Mouse (Mus musculus): ENCODE data around the gene Haghl. TPM values are rescaled to one million over a fixed set of nuclear protein-coding genes. Genes with fewer than 3 reads are reported as not detected.

The Haghl gene
- polyA plus RNA-seq, 1 experiment from 2014 or later = 76.4 TPM

DNA sequence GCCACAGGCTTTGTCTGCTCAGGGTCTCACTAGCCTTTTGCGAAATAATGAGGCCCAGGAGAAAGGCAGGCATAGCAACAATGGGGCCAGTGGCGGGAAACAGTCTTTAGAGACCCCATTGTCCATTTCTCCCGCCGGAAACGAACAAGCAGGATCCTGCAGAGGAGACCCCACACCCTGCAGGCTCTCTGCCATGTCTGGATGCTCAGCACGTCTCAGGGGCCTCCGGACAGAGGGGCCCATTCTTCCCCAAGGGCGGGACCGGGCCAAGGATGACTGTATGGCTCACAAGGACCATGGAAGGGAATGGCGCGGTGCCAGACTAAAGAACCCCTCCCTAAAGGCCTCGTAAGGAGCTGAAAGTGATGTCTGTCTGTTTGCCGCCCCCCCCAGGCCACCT, 8.7 kb upstream of the Haghl start:
- peak; percentile 91 for DNase-seq (ENCODE audit: low spot score, missing footprints)
- H3K4me3 ChIP-seq (ENCODE audit: low read depth, low read length) = peak overlapping the region; percentile 89

DNA sequence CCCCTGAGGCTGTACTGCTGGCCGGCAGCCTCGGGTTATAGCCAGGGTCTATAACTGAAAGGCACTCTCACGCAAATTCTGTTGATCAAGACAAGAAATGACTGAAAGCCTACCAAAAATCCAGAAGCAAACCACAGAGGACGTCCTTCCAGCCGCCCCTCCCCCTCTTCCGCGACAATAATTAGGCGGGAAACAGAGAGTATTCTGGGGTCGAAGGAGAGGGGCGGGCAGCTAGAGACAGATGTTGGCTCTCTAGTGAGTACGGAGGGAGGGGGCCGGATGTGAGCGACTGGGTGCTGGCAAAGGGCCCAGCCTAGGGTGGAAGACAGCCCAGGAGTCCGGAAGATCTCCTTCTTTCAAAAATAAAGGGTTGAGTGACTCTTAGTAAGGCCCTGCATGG, 7.1 kb upstream of the Haghl start, which contains the start of gene Fam173a:
Gene Fam173a, minus strand, starts transcription at position 287 of the 400 bp plus-strand sequence.
- peak within 1 kb of the TSS; percentile 87 for H3K9ac ChIP-seq (ENCODE audit: low read length)
- peak within 1 kb of the TSS; percentile 82 for H3K4me3 ChIP-seq (ENCODE audit: low read depth, low read length)
- DNase-seq (ENCODE audit: low spot score, missing footprints) (no peak), ATAC-seq (ENCODE audit: low FRiP score) (peak; percentile 16; the same call in 1 of the 2 replicates)
- peak within 1 kb of the TSS; percentile 75 for H3K27ac ChIP-seq (ENCODE audit: low read depth, low read length)
- peak within 1 kb of the TSS; percentile 98 for H3K4me2 ChIP-seq
- H3K27me3 ChIP-seq (ENCODE audit: control insufficient read depth, insufficient read depth, low read length) = no peaks in the 10 kb centered on the region
- WGBS = under 1% methylated on average over 14 of the region's 14 CpGs
- 0 out of 2 replicates have a peak, but pooled peaks cover 2% of the 10 kb centered on the region for H3K36me3 ChIP-seq (ENCODE audit: control insufficient read depth, insufficient read depth, low read length)
- H3K4me1 ChIP-seq (ENCODE audit: control insufficient read depth, insufficient read depth, low read length) = peaks cover 54% of the 10 kb centered on the region
- H3K9me3 ChIP-seq (ENCODE audit: control insufficient read depth, low read length) = no peaks in the 10 kb centered on the region

More for the DNA sequence above, 8.7 kb upstream of the Haghl start:
- Histone ChIP-seq H3K36me3 (ENCODE audit: control insufficient read depth, insufficient read depth, low read length) (0 out of 2 replicates have a peak, but pooled peaks cover 2% of the 10 kb centered on the region), H3K27ac (ENCODE audit: low read depth, low read length) (peak overlapping the region; percentile 75), H3K4me2 (peak overlapping the region; percentile 98), H3K27me3 (ENCODE audit: control insufficient read depth, insufficient read depth, low read length) (no peaks in the 10 kb centered on the region), H3K9me3 (ENCODE audit: control insufficient read depth, low read length) (no peaks in the 10 kb centered on the region), H3K4me1 (ENCODE audit: control insufficient read depth, insufficient read depth, low read length) (peaks cover 55% of the 10 kb centered on the region), H3K9ac (ENCODE audit: low read length) (peak overlapping the region; percentile 87)
- WGBS = 28% methylated on average over 13 of the region's 13 CpGs
- ATAC-seq (ENCODE audit: low FRiP score) = peak; percentile 48

DNA sequence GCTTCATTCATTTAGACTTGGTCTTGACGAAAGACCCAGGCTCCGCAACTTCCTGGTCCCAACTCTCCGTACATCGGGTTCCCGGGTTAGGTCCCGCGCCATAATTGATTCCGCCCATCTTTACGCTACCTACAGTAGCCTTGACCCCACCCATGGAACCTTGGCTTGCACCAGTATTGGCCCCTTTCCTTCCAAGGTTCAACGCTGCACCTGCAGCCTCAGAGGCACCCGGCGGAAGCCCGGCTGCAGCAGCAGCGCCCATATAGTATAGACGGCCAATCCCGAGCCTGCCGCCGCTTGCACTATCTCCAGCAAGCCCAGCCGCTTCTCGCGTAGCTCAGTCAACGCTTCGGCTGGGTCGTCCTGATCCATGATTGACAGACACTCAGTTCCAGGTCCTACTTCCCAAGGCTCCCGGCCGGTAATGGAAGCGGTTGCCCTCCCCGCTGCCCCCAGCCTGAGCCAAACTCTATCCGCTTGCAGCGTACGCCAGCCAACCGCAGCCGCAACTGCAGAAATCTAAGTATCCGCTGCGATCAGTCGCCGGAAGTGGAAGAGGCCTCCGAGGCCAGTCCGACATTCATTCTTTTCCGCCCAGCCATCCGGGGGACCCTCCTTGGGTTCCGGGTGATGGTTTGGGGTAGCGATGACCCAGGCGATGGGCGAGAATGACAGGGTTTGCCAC, 6.5 kb upstream of the Haghl start:
- ATAC-seq (ENCODE audit: low FRiP score) (peak; percentile 45), DNase-seq (ENCODE audit: low spot score, missing footprints) (peak; percentile 99)
- peak overlapping the region; percentile 98 for H3K4me2 ChIP-seq
- H3K36me3 ChIP-seq (ENCODE audit: control insufficient read depth, insufficient read depth, low read length) = 0 out of 2 replicates have a peak, but pooled peaks cover 2% of the 10 kb centered on the region
- peak overlapping the region; percentile 87 for H3K9ac ChIP-seq (ENCODE audit: low read length)
- peak overlapping the region; percentile 75 for H3K27ac ChIP-seq (ENCODE audit: low read depth, low read length)
- H3K4me1 ChIP-seq (ENCODE audit: control insufficient read depth, insufficient read depth, low read length) = peaks cover 48% of the 10 kb centered on the region
- H3K27me3 ChIP-seq (ENCODE audit: control insufficient read depth, insufficient read depth, low read length) = no peaks in the 10 kb centered on the region
- peak overlapping the region; percentile 82 for H3K4me3 ChIP-seq (ENCODE audit: low read depth, low read length)
- under 1% methylated on average over 45 of the region's 45 CpGs for WGBS
- H3K9me3 ChIP-seq (ENCODE audit: control insufficient read depth, low read length) = no peaks in the 10 kb centered on the region

DNA sequence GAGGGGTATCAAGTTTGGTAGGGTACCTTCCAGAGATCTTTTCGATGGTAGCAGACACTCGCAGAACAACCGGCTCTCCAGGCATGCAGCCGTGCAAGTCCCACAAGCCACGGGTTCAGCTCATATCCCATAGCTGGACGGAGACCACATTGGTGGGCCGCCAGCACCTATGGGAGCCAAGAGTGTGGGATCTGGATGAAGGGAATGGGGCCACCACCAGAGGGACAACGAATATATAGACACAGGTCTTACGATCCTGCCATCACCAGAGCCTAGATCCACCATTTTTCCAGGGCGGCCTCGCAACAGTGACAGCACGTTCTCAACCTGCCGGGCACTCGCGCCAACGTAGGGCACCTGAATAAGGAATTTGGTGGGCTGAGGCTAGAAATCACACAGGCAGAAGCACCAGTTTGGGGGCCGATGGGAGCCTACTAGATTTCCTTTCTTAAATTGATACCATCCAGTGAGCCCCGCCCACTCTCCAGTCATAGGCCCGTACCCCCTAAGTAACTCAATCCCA, 5.9 kb upstream of the Haghl start:
- ATAC-seq (ENCODE audit: low FRiP score) (0 out of 2 replicates have a peak, but pooled peaks have one; percentile 0), DNase-seq (ENCODE audit: low spot score, missing footprints) (no peak)
- Histone ChIP-seq H3K4me3 (ENCODE audit: low read depth, low read length) (peak overlapping the region; percentile 82), H3K4me2 (peak overlapping the region; percentile 98), H3K27ac (ENCODE audit: low read depth, low read length) (peak overlapping the region; percentile 75; the same call in 1 of the 2 replicates), H3K9ac (ENCODE audit: low read length) (peak overlapping the region; percentile 87), H3K27me3 (ENCODE audit: control insufficient read depth, insufficient read depth, low read length) (no peaks in the 10 kb centered on the region), H3K4me1 (ENCODE audit: control insufficient read depth, insufficient read depth, low read length) (peaks cover 48% of the 10 kb centered on the region), H3K9me3 (ENCODE audit: control insufficient read depth, low read length) (no peaks in the 10 kb centered on the region), H3K36me3 (ENCODE audit: control insufficient read depth, insufficient read depth, low read length) (0 out of 2 replicates have a peak, but pooled peaks cover 2% of the 10 kb centered on the region)
- WGBS = 27% methylated on average over 19 of the region's 19 CpGs

DNA sequence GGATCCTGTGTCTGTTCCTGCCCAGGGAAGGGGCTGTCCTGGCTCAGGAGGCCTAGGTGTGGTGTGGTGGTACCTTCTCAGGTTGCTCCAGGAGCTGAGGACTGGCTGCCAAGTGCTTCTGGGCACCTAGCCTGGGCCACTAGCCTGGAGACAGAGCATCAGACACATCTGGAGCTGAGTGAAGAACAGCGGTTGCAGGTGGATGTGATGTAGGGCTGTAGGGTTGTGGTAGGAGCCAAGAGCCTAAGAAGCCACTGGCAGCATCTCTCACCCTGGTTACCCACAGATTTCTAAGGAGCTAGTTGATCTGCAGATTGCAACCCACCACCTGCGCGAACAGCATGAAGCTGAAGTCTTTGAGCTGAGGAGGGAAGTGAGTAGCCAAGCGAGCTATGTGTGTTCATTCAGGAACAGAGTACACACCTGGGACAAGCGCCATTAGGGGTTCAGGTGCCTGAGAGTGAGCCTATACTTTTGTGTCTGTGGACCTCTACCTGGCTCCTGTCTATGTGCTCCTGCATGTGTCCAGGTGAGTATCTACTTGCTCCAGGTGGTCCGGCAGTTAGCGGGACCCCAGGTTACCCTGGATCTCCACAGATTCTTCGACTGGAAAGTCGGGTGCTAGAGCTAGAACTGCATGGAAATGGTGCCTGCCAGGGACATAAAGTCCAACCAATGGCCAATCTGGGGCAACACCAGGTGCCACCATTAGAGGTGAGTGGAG, 1.5 kb upstream of the Haghl start:
- WGBS = 95% methylated on average over 9 of the region's 9 CpGs
- H3K27me3 ChIP-seq (ENCODE audit: control insufficient read depth, insufficient read depth, low read length) = no peaks in the 10 kb centered on the region
- H3K4me1 ChIP-seq (ENCODE audit: control insufficient read depth, insufficient read depth, low read length) = peaks cover 28% of the 10 kb centered on the region
- ATAC-seq (ENCODE audit: low FRiP score) (no peak), DNase-seq (ENCODE audit: low spot score, missing footprints) (no peak)
- H3K4me3 ChIP-seq (ENCODE audit: low read depth, low read length) = no peak overlapping the region
- no peak overlapping the region for H3K4me2 ChIP-seq
- H3K9me3 ChIP-seq (ENCODE audit: control insufficient read depth, low read length) = no peaks in the 10 kb centered on the region
- H3K9ac ChIP-seq (ENCODE audit: low read length) = no peak overlapping the region
- no peak overlapping the region for H3K27ac ChIP-seq (ENCODE audit: low read depth, low read length)
- peaks cover 20% of the 10 kb centered on the region for H3K36me3 ChIP-seq (ENCODE audit: control insufficient read depth, insufficient read depth, low read length)

DNA sequence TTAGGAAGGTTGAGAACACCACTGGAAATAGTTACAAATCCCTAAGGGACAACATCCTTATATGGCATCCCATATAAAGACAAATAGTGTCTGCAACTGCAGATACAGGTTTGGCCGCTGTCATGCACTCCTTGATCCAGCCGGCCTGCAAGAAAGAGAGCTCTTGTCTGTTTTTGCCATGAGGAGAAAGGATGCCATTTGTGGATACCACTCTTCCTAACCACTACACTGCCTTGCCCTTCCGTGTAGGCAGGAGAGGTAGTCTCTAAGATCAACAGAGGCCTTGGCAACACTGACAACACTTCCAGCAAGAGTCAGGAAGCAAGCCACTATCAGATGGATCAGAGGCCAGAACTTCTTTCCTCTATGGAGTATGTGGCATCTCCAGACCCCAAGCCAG, 807 bp upstream of the Haghl start, which contains the start of gene Ccdc78:
Gene Ccdc78, plus strand, starts transcription at position 301 of the 400 bp plus-strand sequence.
- Histone ChIP-seq H3K27me3 (ENCODE audit: control insufficient read depth, insufficient read depth, low read length) (no peaks in the 10 kb centered on the region), H3K9ac (ENCODE audit: low read length) (peak within 1 kb of the TSS; percentile 89), H3K4me2 (peak within 1 kb of the TSS; percentile 57), H3K9me3 (ENCODE audit: control insufficient read depth, low read length) (no peaks in the 10 kb centered on the region), H3K4me1 (ENCODE audit: control insufficient read depth, insufficient read depth, low read length) (peaks cover 25% of the 10 kb centered on the region), H3K4me3 (ENCODE audit: low read depth, low read length) (peak within 1 kb of the TSS; percentile 66), H3K27ac (ENCODE audit: low read depth, low read length) (peak within 1 kb of the TSS; percentile 73), H3K36me3 (ENCODE audit: control insufficient read depth, insufficient read depth, low read length) (peaks cover 22% of the 10 kb centered on the region)
- ATAC-seq (ENCODE audit: low FRiP score) (no peak), DNase-seq (ENCODE audit: low spot score, missing footprints) (no peak)
- 89% methylated on average over 3 of the region's 3 CpGs for WGBS

DNA sequence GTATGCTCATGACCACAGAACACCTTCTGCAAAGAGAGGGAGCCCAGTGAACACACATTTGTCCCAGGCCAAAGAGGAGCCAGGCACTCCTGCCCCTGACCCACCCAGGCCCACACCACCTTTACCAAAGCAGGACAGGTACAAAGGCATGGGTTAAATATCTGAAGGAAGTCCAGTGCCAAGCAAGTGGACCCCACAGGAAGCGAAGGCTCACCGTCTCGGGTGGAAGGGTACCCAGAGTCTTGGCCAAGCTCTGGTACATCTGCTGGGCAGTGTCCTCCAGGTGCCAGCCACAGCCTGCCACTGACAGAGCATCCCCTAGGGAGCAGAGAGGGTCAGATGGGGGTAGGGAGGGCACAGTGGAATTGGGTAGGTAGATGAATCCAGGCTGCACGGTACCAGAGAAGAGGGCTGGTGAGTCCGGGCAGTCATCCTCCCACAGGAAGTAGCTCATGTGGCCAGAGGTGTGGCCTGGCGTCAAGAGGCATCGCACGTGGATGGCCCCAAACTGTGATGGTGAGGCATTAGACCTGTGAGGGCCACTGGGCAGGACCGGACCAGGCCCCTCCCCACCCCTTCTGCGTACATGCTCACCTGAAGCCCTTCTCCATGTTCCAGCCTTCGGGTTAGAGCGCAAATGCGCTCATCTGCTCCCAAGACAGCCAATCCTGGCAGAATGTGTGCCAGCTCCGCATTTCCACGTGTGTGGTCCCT, 1.5 kb downstream of the Haghl start:
- Histone ChIP-seq H3K27me3 (ENCODE audit: control insufficient read depth, insufficient read depth, low read length) (no peaks in the 10 kb centered on the region), H3K4me2 (peak overlapping the region; percentile 57), H3K9ac (ENCODE audit: low read length) (peak overlapping the region; percentile 89), H3K27ac (ENCODE audit: low read depth, low read length) (no peak overlapping the region; the same call in 1 of the 2 replicates), H3K4me1 (ENCODE audit: control insufficient read depth, insufficient read depth, low read length) (peaks cover 18% of the 10 kb centered on the region), H3K36me3 (ENCODE audit: control insufficient read depth, insufficient read depth, low read length) (peaks cover 20% of the 10 kb centered on the region), H3K4me3 (ENCODE audit: low read depth, low read length) (peak overlapping the region; percentile 66), H3K9me3 (ENCODE audit: control insufficient read depth, low read length) (no peaks in the 10 kb centered on the region)
- ATAC-seq (ENCODE audit: low FRiP score) (no peak), DNase-seq (ENCODE audit: low spot score, missing footprints) (no peak)
- WGBS = 88% methylated on average over 15 of the region's 15 CpGs

DNA sequence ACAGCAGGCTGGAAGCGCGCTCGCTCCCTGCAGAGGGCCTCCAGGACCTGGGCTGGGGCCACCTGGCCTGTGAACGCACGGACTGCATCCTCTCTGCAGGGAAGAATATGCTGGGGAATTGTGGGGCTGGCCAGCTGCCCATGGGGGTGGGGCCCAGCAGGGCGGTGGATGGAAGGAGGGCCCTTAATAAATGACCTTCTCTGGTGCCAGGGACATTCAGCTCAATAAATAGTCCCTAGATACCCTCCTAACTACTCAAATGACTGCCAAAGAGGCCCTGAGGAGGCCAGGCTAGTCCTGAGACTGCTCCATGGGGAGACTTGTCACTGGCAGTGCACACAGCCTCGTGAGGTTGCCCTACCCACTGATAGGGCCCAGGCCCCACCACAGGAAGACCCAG, 2.4 kb downstream of the Haghl start:
- Histone ChIP-seq H3K4me3 (ENCODE audit: low read depth, low read length) (no peak overlapping the region), H3K36me3 (ENCODE audit: control insufficient read depth, insufficient read depth, low read length) (peaks cover 20% of the 10 kb centered on the region), H3K27me3 (ENCODE audit: control insufficient read depth, insufficient read depth, low read length) (no peaks in the 10 kb centered on the region), H3K9me3 (ENCODE audit: control insufficient read depth, low read length) (no peaks in the 10 kb centered on the region), H3K4me2 (no peak overlapping the region), H3K27ac (ENCODE audit: low read depth, low read length) (no peak overlapping the region), H3K4me1 (ENCODE audit: control insufficient read depth, insufficient read depth, low read length) (peaks cover 18% of the 10 kb centered on the region), H3K9ac (ENCODE audit: low read length) (no peak overlapping the region)
- DNase-seq (ENCODE audit: low spot score, missing footprints) (no peak), ATAC-seq (ENCODE audit: low FRiP score) (no peak)
- WGBS = 84% methylated on average over 7 of the region's 7 CpGs
